Mouse (Mus musculus): ENCODE results near the gene Ralgps2.

Gene Ralgps2

DNA sequence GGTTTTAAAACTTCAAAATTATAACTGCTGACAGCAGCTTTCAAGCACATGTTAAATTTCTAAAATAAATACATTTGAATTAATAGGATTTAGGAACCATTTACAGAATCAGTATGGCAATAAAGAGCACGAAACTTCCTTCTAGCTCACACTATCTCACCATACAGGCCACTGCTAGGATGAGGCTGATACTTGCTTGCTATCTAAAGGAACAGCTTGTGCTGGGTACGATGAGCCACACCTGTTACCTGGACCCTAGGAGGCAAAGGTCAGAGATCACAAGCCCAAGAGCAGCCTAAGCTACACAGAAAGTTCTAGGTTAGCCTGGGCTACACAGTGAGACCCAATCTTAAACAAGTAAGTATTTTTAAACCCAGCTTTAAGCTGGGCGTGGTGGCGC is 30.2 kb downstream of the Ralgps2 start:
- DNase-seq (ENCODE audit: low read depth, low spot score) = no peak

DNA sequence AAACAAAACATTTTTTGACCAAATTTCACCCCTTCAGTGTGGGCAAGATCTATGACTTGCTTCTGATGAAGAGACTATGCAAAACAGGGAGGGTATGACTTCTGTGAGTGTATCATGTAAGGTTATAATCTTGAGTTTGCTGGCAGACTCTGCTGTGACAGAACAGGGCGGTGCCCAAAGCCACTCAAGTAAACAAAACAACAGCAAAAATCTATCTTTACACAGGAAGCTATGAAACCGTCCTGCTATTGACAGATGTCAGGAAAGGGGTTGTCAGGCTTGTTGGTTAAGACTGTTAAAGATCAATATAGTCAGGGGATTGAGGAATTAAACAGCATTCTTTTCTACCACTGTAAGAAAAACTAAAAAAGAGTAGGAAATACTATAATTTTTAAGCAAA is 33.8 kb downstream of the Ralgps2 start:
- DNase-seq (ENCODE audit: low read depth, low spot score) = no peak

GRCm38 (mm10) chr1:156903899-156904298 is 35.5 kb downstream of the Ralgps2 start:
- DNase-seq (ENCODE audit: low read depth, low spot score) = no peak

DNA sequence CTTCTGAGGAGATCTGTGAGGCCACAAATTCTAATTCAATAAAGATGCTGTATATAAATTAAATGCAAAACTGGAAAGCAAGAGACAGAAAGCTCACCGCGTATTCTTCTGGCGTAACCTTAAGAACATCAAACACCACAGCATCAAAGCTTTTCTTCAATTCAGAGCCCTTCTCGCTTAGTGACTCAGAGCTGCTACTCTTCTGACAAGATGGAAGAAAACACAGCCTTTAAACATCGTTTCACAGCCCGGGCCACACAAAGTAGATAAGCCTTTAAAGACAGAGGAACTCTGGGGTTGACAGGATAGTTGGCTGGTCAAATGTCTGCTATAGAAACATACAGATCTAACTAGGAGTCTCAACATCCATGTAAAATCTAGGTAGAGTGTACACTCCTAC is 37.7 kb downstream of the Ralgps2 start:
- DNase-seq (ENCODE audit: low read depth, low spot score) = no peak

GRCm38 (mm10) chr1:156891561-156891960 is 47.9 kb downstream of the Ralgps2 start:
- no peak for DNase-seq (ENCODE audit: low read depth, low spot score)

DNA sequence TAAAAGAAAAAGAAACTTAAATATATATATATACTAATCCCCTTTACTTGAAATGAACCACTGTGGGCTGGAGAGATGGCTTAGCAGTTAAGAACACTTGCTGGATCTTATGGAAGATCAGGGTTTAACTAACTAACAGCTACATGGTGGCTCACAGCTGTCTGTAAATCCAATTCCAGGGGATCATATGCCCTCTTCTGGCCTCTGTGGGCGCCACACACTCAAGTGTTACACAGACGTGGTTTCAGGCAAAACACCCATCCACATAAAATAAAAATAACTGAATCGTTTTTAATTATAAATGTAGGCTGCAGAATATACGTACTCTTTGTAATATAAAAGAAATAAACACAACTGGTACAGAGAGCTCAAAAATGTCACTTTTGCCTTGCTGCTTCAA is 50.6 kb downstream of the Ralgps2 start:
- DNase-seq (ENCODE audit: low read depth, low spot score) = no peak

GRCm38 (mm10) chr1:156885879-156886278 is 53.5 kb downstream of the Ralgps2 start:
- DNase-seq (ENCODE audit: low read depth, low spot score) = no peak

GRCm38 (mm10) chr1:156884782-156885181 is 54.6 kb downstream of the Ralgps2 start:
- DNase-seq (ENCODE audit: low read depth, low spot score) = no peak

GRCm38 (mm10) chr1:156870616-156871015 is 68.8 kb downstream of the Ralgps2 start:
- DNase-seq (ENCODE audit: low read depth, low spot score) = no peak

DNA sequence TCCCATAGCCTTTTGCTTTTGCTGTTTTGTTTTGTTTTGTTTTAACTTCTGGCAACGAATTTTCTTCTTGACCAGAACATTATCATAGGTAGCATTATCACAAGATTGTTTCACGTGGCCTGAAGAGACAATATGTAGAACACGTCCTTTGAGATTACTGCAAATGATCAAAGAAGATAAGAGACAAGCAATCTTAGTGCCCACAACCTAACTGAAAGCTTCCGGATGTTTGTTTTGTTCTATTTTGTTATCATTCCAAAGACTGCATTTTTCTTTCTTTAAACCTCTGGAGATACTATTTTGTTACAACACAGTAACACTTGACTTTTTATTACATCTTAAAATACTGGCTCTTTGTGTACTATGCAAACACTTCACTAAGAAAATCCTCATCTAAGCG is 69.4 kb downstream of the Ralgps2 start:
- no peak for DNase-seq (ENCODE audit: low read depth, low spot score)

- no peak for DNase-seq (ENCODE audit: low read depth, low spot score)
These were observed 75.2 kb downstream of the Ralgps2 start for GRCm38 (mm10) chr1:156864240-156864639.

DNA sequence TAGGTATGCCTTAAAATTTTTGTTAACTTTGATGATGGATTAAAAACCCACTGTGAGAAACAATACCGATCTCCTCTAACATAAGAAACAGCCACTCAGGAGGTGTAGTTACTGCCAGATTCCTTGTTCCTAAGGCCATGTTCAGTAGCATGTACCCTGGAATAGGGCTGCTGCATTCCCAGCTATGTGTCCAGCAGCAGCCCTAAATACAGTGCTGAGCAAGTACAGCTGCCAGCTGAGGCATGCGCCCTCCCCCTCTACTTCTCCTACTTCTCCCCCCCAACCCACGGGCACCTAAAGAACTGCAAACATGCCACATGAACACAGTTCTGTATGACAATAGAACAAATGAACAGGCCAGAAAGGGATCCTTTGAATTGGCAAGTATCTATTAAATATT is 75.7 kb downstream of the Ralgps2 start:
- no peak for DNase-seq (ENCODE audit: low read depth, low spot score)

DNA sequence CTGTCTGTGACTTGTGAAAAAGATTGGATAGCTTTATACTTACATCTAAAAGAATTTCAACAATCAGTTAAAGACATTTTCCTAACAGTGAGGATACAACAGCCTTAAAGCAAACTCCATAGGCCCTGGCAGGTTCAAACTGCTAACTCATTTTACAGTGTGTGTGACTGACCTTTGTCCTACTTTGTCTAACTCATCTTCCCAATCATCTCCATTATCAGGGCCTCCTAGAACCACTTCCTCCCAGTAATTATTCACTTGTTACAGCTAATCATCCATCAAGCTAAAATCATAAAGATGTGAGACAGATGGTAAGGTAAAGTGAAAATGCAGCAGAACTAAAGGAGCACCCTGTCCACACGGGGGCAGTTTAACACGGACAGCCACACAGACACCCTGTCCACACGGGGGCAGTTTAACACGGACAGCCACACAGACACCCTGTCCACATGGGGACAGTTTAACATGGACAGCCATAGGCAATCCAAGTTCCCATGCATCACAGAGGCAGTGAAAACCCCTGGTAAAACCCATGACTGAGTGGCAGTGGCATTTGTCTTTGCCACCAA is 77.9 kb downstream of the Ralgps2 start:
- DNase-seq (ENCODE audit: low read depth, low spot score) = no peak

- DNase-seq (ENCODE audit: low read depth, low spot score) = no peak
These were observed 79.2 kb downstream of the Ralgps2 start for GRCm38 (mm10) chr1:156860266-156860665.

DNA sequence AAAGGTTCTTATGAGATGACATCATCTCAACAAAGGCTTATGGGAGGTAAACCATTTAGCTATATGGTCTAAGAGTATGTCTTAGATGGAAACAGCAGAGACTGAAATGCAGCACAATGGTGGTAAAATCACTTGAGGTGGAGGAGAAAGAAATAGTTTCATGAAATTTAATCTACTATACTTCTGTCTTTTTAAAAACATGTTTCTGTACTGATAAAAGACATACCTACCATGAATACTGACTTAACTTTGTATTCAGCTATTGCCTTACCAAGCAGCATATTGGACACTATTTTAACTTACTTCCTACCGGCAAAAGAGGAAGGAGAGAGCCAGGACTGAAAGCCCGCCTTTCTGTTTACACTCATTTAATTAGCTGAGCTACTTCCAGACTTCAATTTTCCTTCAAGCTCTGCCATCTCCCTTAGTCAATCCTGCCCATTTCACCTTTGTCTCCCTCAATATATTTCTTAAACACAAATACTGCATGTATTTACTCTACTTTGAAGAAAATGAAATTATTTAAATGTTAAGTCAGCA is 79.6 kb downstream of the Ralgps2 start:
- DNase-seq (ENCODE audit: low read depth, low spot score) = no peak

- DNase-seq (ENCODE audit: low read depth, low spot score) = no peak
These were observed 80.3 kb downstream of the Ralgps2 start for GRCm38 (mm10) chr1:156859156-156859555.

GRCm38 (mm10) chr1:156856666-156857065 is 82.8 kb downstream of the Ralgps2 start:
- no peak for DNase-seq (ENCODE audit: low read depth, low spot score)

DNA sequence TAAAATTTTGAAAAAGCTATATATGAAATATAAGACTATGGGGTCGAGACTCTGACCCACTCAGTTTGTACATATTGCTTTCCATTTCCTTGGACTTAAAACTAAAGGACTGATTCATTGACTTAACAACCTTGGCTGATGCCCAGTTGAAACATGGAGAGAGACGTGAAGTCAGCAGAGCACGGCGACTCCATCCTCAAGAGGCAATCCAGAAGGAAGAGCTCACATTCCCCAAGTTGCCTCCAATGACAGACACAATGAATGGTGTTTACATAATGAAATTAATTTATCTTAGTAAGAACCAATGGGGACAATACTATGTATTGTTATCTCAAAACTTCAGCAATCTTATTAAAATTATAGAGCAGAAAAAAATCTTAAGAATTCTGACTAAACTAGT is 84.9 kb downstream of the Ralgps2 start:
- DNase-seq (ENCODE audit: low read depth, low spot score) = no peak

- DNase-seq (ENCODE audit: low read depth, low spot score) = no peak
These were observed 86.6 kb downstream of the Ralgps2 start for GRCm38 (mm10) chr1:156852872-156853271.

- no peak for DNase-seq (ENCODE audit: low read depth, low spot score)
These were observed 87.0 kb downstream of the Ralgps2 start for GRCm38 (mm10) chr1:156852409-156852808.

DNA sequence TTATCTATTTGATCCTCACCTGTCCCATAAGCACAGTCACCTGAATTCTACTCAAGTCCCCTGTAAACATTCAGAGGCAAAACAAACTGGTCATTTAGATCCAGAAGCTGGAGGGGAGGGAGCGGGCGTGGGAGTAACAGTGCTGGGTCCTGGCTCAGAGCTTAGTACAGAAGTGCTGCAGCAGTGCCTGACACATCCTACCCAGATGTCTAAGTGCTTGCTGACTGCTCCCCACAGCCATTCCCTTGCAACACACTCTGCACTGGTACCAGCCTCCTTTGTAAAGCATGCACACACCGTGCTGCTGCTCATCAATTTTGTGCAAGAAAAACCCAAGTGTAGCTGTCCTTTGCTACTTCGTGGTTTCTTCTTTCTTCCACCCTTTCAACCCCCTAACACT is 92.3 kb downstream of the Ralgps2 start:
- DNase-seq (ENCODE audit: low read depth, low spot score) = no peak

GRCm38 (mm10) chr1:156841625-156842339 is 97.6 kb downstream of the Ralgps2 start:
- DNase-seq (ENCODE audit: low read depth, low spot score) = no peak

DNA sequence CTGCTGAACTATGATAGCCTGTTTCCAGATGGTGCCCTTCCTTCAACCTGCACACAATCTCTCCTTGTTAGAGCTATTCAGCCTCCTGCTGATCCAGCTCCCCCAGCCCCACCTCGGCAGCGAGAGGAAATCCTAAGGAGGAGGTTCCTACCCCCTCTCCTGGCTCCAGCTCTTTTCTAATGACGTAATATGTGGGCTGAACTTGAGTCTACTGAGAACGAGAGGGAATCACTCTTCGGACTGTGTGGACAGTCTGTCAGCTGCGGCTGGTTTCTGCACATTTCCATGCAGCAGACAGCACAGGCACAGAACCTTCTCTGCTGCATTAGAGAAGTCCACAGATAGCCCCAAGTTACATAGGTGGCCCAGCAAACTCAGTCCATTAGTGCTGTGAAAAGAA is 100.7 kb downstream of the Ralgps2 start:
- DNase-seq (ENCODE audit: low read depth, low spot score) = peak; percentile 20

Measured in retina, postnatal 7 days (tissue).